Mouse (Mus musculus): ENCODE measurements around the gene Prdm12.
"Not testable (repeated sequence)": the region's sequence is repeated elsewhere in the genome, so short reads cannot be mapped to it uniquely, and the experiment has no call there.

DNA sequence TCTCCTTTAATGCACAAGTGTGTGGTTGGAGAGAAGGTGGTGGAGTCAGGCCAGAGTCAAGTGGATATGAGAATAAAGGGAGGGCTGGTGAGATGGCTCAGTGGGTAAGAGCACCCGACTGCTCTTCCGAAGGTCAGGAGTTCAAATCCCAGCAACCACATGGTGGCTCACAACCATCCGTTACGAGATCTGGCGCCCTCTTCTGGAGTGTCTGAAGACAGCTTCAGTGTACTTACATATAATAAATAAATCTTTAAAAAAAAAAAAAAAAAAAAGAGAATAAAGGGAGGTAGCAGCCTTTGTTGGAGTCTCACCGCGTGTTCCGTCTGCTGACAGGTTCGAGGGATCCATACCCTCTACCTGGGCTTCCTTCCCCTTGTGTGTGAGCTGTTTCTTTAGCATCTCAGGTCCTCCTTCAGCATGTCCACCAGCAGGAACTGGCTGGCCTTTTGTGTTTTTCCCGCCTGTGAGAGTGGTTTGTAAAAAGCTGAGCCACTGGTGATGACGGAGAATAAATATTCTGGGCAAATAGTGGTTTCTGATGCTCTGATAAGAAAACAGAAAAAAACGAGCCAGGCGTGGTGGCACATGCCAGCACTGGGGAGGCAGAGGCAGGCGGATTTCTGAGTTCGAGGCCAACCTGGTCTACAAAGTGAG is 41.3 kb downstream of the Prdm12 start:
- not testable (repeated sequence) for TF ChIP-seq ZC3H11A (IDR thresholded peaks at IDR 0.05; ENCODE audit: borderline replicate concordance, low read depth, low read length); CHD2 (IDR thresholded peaks at IDR 0.05; ENCODE audit: low read depth, low read length); HCFC1 (IDR thresholded peaks at IDR 0.05; ENCODE audit: borderline replicate concordance, insufficient read depth, low read length)
- TF ChIP-seq ZNF384 (IDR thresholded peaks at IDR 0.05; ENCODE audit: low read depth, low read length) = 0 out of 2 replicates have a peak, but pooled peaks have one; percentile 49
